Mouse (Mus musculus) bone marrow, adult 2 months (tissue): ENCODE measurements around the gene Cpxm1.

ENCODE experiments used
- CTCF ChIP-seq: fragments of 200-500 bp; IDR thresholded peaks from 2 replicates; pipeline ENCODE4 v1.5.1; 2011; ENCODE audit warnings: low read length, control low read depth; ENCODE audit not compliant: control insufficient read depth, insufficient read depth
- POLR2A ChIP-seq: fragments of 200-500 bp; IDR thresholded peaks from 2 replicates; pipeline ENCODE4 v1.6.1; 2011; ENCODE audit warnings: low read depth, mild to moderate bottlenecking, control low read depth, low read length, borderline replicate concordance; ENCODE audit not compliant: control insufficient read depth

GRCm38 (mm10) chr2:130383895-130384294, 13.5 kb downstream of the Cpxm1 start:
- no peak for TF ChIP-seq CTCF
- no peak for TF ChIP-seq POLR2A
